In the genomic region with DNA sequence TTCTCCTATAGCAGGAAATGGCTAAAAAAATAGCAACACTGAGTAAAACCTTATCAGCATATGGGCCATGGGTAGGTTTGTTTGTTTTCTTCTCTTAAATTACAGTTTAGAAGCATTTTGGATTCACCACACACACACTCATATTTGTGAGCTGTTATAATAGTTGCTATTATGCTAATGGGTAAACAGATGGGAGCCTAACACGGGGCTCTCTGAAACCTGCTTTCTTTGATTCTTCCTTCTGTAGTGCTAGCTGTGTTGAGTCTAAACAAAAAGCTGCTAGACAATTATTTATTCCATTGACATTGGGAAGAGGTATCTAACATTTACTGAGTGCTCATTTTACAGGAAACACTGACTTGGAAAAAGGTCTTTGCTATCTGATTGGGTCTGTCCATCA, we compare ENCODE assay signal across 26 mouse cellular contexts.
A peak's percentile ranks its signal among the peaks of the same experiment; 100 is the strongest.
DNase-seq lines count a peak whose midpoint lies in the region; ATAC-seq and TF ChIP-seq lines count a peak whose summit lies in the region.
"Had no signal": no experiment of that assay in that cellular context is flagged by ENCODE, and none has a peak within 500 bp of the region (broad histone marks: within the 10 kb centered on the region; RNA-seq: fewer than 3 reads in every experiment).

No protein-coding gene starts in this region.

- no peaks in the 10 kb centered on the region for H3K9me3 ChIP-seq in forebrain, embryonic 13.5 days (replicated peaks)
- H3K9me3 ChIP-seq in forebrain, embryonic 12.5 days, result no peaks in the 10 kb centered on the region
- H3K9me3 ChIP-seq in hindbrain, embryonic 14.5 days (ENCODE audit: control insufficient read depth, low read length), result no peaks in the 10 kb centered on the region
- H3K9me3 ChIP-seq in hindbrain, postnatal 0 days (ENCODE audit: low read length), result no peaks in the 10 kb centered on the region
- no peaks in the 10 kb centered on the region for H3K9me3 ChIP-seq in forebrain, postnatal 0 days (ENCODE audit: low read length)
- H3K9me3 ChIP-seq: embryonic facial prominence, embryonic 10.5 days; hindbrain, embryonic 12.5 days had no signal

- no peaks in the 10 kb centered on the region for H3K36me3 ChIP-seq in forebrain, embryonic 13.5 days (ENCODE audit: poor library complexity, severe bottlenecking)
- H3K36me3 ChIP-seq in forebrain, embryonic 12.5 days (replicated peaks), result no peaks in the 10 kb centered on the region
- H3K36me3 ChIP-seq in hindbrain, embryonic 14.5 days (replicated peaks; ENCODE audit: control insufficient read depth, insufficient read depth), result no peaks in the 10 kb centered on the region
- no peaks in the 10 kb centered on the region for H3K36me3 ChIP-seq in hindbrain, postnatal 0 days (ENCODE audit: insufficient read depth, low read length)
- no peaks in the 10 kb centered on the region for H3K36me3 ChIP-seq in forebrain, postnatal 0 days (ENCODE audit: insufficient read depth)
- H3K36me3 ChIP-seq: embryonic facial prominence, embryonic 10.5 days; embryonic facial prominence, embryonic 13.5 days; hindbrain, embryonic 12.5 days had no signal

- 38% methylated on average over 1 of the region's 1 CpGs for WGBS in forebrain, embryonic 13.5 days
- 48% methylated on average over 1 of the region's 1 CpGs for WGBS in forebrain, embryonic 12.5 days
- WGBS in hindbrain, embryonic 14.5 days, result 48% methylated on average over 1 of the region's 1 CpGs
- 25% methylated on average over 1 of the region's 1 CpGs for WGBS in hindbrain, postnatal 0 days
- WGBS in forebrain, postnatal 0 days, result 20% methylated on average over 1 of the region's 1 CpGs

- H3K4me3 ChIP-seq in forebrain, embryonic 13.5 days, result no peak overlapping the region
- no peak overlapping the region for H3K4me3 ChIP-seq in forebrain, embryonic 12.5 days (replicated peaks)
- no peak overlapping the region for H3K4me3 ChIP-seq in hindbrain, embryonic 14.5 days (replicated peaks; ENCODE audit: low read length)
- no peak overlapping the region for H3K4me3 ChIP-seq in hindbrain, postnatal 0 days (ENCODE audit: low read length)
- H3K4me3 ChIP-seq in forebrain, postnatal 0 days (ENCODE audit: low read depth, low read length), result no peak overlapping the region
- H3K4me3 ChIP-seq: embryonic facial prominence, embryonic 10.5 days; embryonic facial prominence, embryonic 13.5 days; erythroblast, embryonic 14.5 days; gastrocnemius, adult 2 months; hindbrain, embryonic 12.5 days had no signal

- H3K4me2 ChIP-seq in forebrain, embryonic 13.5 days, result no peak overlapping the region
- H3K4me2 ChIP-seq in forebrain, embryonic 12.5 days, result no peak overlapping the region
- H3K4me2 ChIP-seq in hindbrain, embryonic 14.5 days (replicated peaks), result no peak overlapping the region
- no peak overlapping the region for H3K4me2 ChIP-seq in hindbrain, postnatal 0 days (ENCODE audit: low read depth, low read length)
- no peak overlapping the region for H3K4me2 ChIP-seq in forebrain, postnatal 0 days (ENCODE audit: low read depth)
- H3K4me2 ChIP-seq: embryonic facial prominence, embryonic 13.5 days; heart, embryonic 11.5 days; hindbrain, embryonic 12.5 days had no signal

- H3K27me3 ChIP-seq in forebrain, embryonic 13.5 days, result no peaks in the 10 kb centered on the region
- no peaks in the 10 kb centered on the region for H3K27me3 ChIP-seq in forebrain, embryonic 12.5 days
- H3K27me3 ChIP-seq in hindbrain, embryonic 14.5 days (ENCODE audit: control insufficient read depth, insufficient read depth, low read length), result no peaks in the 10 kb centered on the region
- H3K27me3 ChIP-seq in hindbrain, postnatal 0 days (ENCODE audit: insufficient read depth, low read length), result no peaks in the 10 kb centered on the region
- H3K27me3 ChIP-seq in forebrain, postnatal 0 days (ENCODE audit: insufficient read depth, low read length), result no peaks in the 10 kb centered on the region
- H3K27me3 ChIP-seq: embryonic facial prominence, embryonic 13.5 days; hindbrain, embryonic 12.5 days had no signal

- DNase-seq in hindbrain, embryonic 14.5 days (ENCODE audit: low spot score), result no peak
- DNase-seq in hindbrain, postnatal 0 days (ENCODE audit: low spot score), result no peak
- peak; percentile 80 for DNase-seq in brain, embryonic 14.5 days (ENCODE audit: low read depth)
- peak; percentile 48 for DNase-seq in forebrain, postnatal 0 days
- DNase-seq in c-Kit-positive CD71-positive TER-119-positive erythroid progenitor cells, embryonic 14.5 days (ENCODE audit: low spot score), result no peak
- DNase-seq: adrenal gland, adult 8-10 months; adrenal gland, postnatal 25 days; cerebellum, adult 11-12 months; cerebellum, adult 8-10 months; cerebellum, postnatal 10 days; cerebellum, postnatal 36 days; embryo, embryonic 11 days; gastrocnemius, adult 2 months; gastrocnemius, postnatal 14 days; heart, adult 11 months had no signal

- H3K9ac ChIP-seq in forebrain, embryonic 13.5 days, result no peak overlapping the region
- no peak overlapping the region for H3K9ac ChIP-seq in forebrain, embryonic 12.5 days
- no peak overlapping the region for H3K9ac ChIP-seq in hindbrain, embryonic 14.5 days
- H3K9ac ChIP-seq in hindbrain, postnatal 0 days (replicated peaks; ENCODE audit: low read length), result no peak overlapping the region
- H3K9ac ChIP-seq in forebrain, postnatal 0 days, result no peak overlapping the region
- H3K9ac ChIP-seq: embryonic facial prominence, embryonic 13.5 days; hindbrain, embryonic 12.5 days had no signal

- no peaks in the 10 kb centered on the region for H3K4me1 ChIP-seq in forebrain, embryonic 13.5 days
- H3K4me1 ChIP-seq in forebrain, embryonic 12.5 days, result no peaks in the 10 kb centered on the region; the same call in none of the 2 replicates
- no peaks in the 10 kb centered on the region for H3K4me1 ChIP-seq in hindbrain, embryonic 14.5 days (replicated peaks; ENCODE audit: control insufficient read depth, insufficient read depth, low read length)
- H3K4me1 ChIP-seq in hindbrain, postnatal 0 days (ENCODE audit: insufficient read depth, low read length), result no peaks in the 10 kb centered on the region
- H3K4me1 ChIP-seq in forebrain, postnatal 0 days (ENCODE audit: insufficient read depth), result no peaks in the 10 kb centered on the region
- H3K4me1 ChIP-seq: embryonic facial prominence, embryonic 10.5 days; embryonic facial prominence, embryonic 13.5 days; hindbrain, embryonic 12.5 days had no signal

- ATAC-seq in forebrain, embryonic 13.5 days, result peak; percentile 84
- no peak for ATAC-seq in forebrain, embryonic 12.5 days (ENCODE audit: low FRiP score)
- ATAC-seq in hindbrain, embryonic 14.5 days (ENCODE audit: low FRiP score), result no peak
- ATAC-seq in hindbrain, postnatal 0 days, result no peak
- peak; percentile 76 for ATAC-seq in forebrain, postnatal 0 days
- ATAC-seq: activated CD4-positive, CD25-positive, alpha-beta regulatory T cell, adult 4 months; hindbrain, embryonic 16.5 days; inflammation-experienced regulatory T-cells, adult 6 months; intestine, embryonic 16.5 days had no signal

- TF ChIP-seq POLR2A in brain, embryonic 14.5 days (IDR thresholded peaks at IDR 0.05; ENCODE audit: borderline replicate concordance, extremely low read depth, insufficient read depth, insufficient read length, poor library complexity, severe bottlenecking), result no peak

- H3K27ac ChIP-seq in forebrain, embryonic 13.5 days, result no peak overlapping the region
- no peak overlapping the region for H3K27ac ChIP-seq in forebrain, embryonic 12.5 days
- H3K27ac ChIP-seq in hindbrain, embryonic 14.5 days, result 0 out of 2 replicates have a peak overlapping the region, but pooled peaks have one; percentile 2
- no peak overlapping the region for H3K27ac ChIP-seq in hindbrain, postnatal 0 days
- no peak overlapping the region for H3K27ac ChIP-seq in forebrain, postnatal 0 days (ENCODE audit: low read depth, low read length)
- H3K27ac ChIP-seq: embryonic facial prominence, embryonic 10.5 days; embryonic facial prominence, embryonic 13.5 days; gastrocnemius, adult 2 months; hindbrain, embryonic 12.5 days had no signal

- TF ChIP-seq CTCF in hindbrain, postnatal 0 days (IDR thresholded peaks at IDR 0.05; ENCODE audit: low read depth), result no peak
- TF ChIP-seq CTCF in brain, embryonic 14.5 days (IDR thresholded peaks at IDR 0.05; ENCODE audit: borderline replicate concordance, extremely low read depth, insufficient read depth, insufficient read length), result no peak
- TF ChIP-seq CTCF in forebrain, postnatal 0 days (IDR thresholded peaks at IDR 0.05; ENCODE audit: low read depth), result no peak

Comparison
In these comparisons a context has a peak if more than half of its experiments do, and no peak if none do; other contexts are left out.
1. ATAC-seq: peak in forebrain, embryonic 13.5 days (single experiment) and forebrain, postnatal 0 days (single experiment); none in forebrain, embryonic 12.5 days (single experiment), hindbrain, embryonic 14.5 days (single experiment) and hindbrain, postnatal 0 days (single experiment).
2. DNase-seq: peak in brain, embryonic 14.5 days (single experiment) and forebrain, postnatal 0 days (single experiment); none in hindbrain, embryonic 14.5 days (single experiment), hindbrain, postnatal 0 days (single experiment) and c-Kit-positive CD71-positive TER-119-positive erythroid progenitor cells, embryonic 14.5 days (single experiment).